Mouse (Mus musculus): ENCODE measurements around the gene Gm1553.

The Gm1553 gene

DNA sequence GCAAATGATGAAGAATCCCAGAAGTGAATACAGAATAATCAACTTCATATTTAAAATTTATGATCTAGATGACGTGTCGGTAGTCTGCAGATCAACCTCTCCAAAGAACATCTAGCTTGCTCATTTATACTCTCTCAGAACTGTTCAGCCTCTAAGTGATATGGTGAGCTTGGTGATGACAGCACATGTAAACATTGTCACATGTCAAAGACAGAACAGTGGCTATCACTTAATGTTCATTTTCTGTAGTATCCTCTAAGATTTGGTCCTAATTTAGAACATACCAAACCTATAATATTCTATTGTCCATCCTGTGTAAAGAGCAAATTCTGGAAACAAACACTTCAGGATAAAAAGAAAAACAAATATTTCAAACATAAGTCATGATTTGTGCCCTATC is at the start of gene Gm1553:
Gm1553 (minus strand) TSS at position 101 of the 400 bp plus-strand sequence.
- no peak for DNase-seq (ENCODE audit: inconsistent age in 2 of 2, low spot score in 1 of 2)

All from adrenal gland, adult (tissue).